ENCODE assay signal across 9 mouse cellular contexts in the genomic region with DNA sequence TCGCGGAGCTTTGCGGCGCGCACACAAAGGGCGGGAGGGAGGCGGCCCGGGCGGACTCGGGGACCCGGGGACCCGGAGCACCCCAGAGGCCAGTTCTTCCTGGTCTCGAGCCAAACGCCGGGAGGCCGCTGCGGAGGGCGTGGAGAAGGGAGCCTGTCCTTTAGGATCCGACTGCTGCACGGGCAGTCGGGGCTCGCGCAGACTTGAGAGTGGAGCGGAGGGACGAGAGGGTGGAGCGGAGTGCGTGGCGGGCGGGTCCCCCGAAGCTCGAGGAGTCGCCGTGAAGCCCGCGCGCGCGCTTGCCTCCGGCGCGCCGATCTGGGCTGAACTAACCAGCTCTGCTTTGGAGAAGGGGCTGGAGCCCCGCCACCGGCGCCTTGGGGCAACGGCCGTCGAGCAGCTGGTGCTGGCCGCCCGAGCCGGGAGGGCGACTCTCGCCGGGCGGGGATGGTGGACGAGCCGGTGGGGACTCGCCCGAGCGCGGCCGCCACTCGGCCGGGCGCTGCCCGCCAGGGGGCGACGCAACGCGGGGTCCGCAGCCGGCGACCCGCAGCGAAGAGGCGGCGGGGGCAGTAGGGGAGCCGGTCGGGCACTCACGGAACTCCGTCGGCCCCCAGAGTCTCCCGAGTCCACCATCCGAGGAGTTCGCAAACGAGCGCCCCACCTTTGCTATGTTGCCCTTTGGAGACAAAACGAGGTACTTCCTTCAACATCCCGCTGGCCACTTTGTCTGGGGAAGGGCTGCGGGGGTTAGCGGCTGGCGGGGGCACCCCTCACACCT. TPM values are rescaled to one million over a fixed set of nuclear protein-coding genes. Genes with fewer than 3 reads are reported as not detected.
DNase-seq lines count a peak whose midpoint lies in the region; ATAC-seq and TF ChIP-seq lines count a peak whose summit lies in the region.
"Had no signal": no experiment of that assay in that cellular context is flagged by ENCODE, and none has a peak within 500 bp of the region (broad histone marks: within the 10 kb centered on the region; RNA-seq: fewer than 3 reads in every experiment).

No protein-coding gene starts in this region.

- peak; percentile 61 for TF ChIP-seq POLR2A in embryonic fibroblast, embryonic 13.5 days (IDR thresholded peaks at IDR 0.05; ENCODE audit: low read depth, low read length)

- ATAC-seq in heart, embryonic 13.5 days (ENCODE audit: extremely low read depth, insufficient number of reproducible peaks, low FRiP score, low TSS enrichment), result peak; percentile 56; the same call in 1 of the 2 replicates
- ATAC-seq in kidney, embryonic 16.5 days (ENCODE audit: low FRiP score, low TSS enrichment), result peak; percentile 83
- peak; percentile 51 for ATAC-seq in liver, embryonic 14.5 days (ENCODE audit: insufficient read depth)
- peak; percentile 65 for ATAC-seq in stomach, embryonic 14.5 days (ENCODE audit: insufficient number of reproducible peaks, insufficient read depth, low FRiP score, low read depth)

- no peaks in the 10 kb centered on the region for H3K9me3 ChIP-seq in heart, embryonic 13.5 days
- no peaks in the 10 kb centered on the region for H3K9me3 ChIP-seq in kidney, embryonic 16.5 days (ENCODE audit: low read length)
- no peaks in the 10 kb centered on the region for H3K9me3 ChIP-seq in liver, embryonic 14.5 days (ENCODE audit: control insufficient read depth, low read length)
- no peaks in the 10 kb centered on the region for H3K9me3 ChIP-seq in stomach, embryonic 14.5 days (ENCODE audit: control insufficient read depth, low read depth, low read length)

- TF ChIP-seq CTCF in embryonic fibroblast, embryonic 13.5 days (IDR thresholded peaks at IDR 0.05; ENCODE audit: borderline replicate concordance, insufficient read depth, low read length), result peak; percentile 32; the same call in 1 of the 2 replicates
- no peak for TF ChIP-seq CTCF in liver, embryonic 14.5 days (IDR thresholded peaks at IDR 0.05; ENCODE audit: low read depth)

- H3K27ac ChIP-seq in embryonic fibroblast, embryonic 13.5 days (ENCODE audit: insufficient read depth, low read length), result peak overlapping the region; percentile 60
- H3K27ac ChIP-seq in heart, embryonic 13.5 days (replicated peaks), result peak overlapping the region; percentile 87
- peak overlapping the region; percentile 94 for H3K27ac ChIP-seq in kidney, embryonic 16.5 days (ENCODE audit: low read length)
- H3K27ac ChIP-seq in liver, embryonic 14.5 days, result no peak overlapping the region
- peak overlapping the region; percentile 100 for H3K27ac ChIP-seq in stomach, embryonic 14.5 days (ENCODE audit: low read length)

- no peak for TF ChIP-seq EP300 in liver, embryonic 14.5 days (IDR thresholded peaks at IDR 0.05; ENCODE audit: low read depth)

- peak overlapping the region; percentile 84 for H3K9ac ChIP-seq in heart, embryonic 13.5 days
- peak overlapping the region; percentile 87 for H3K9ac ChIP-seq in kidney, embryonic 16.5 days (replicated peaks; ENCODE audit: low read length)
- peak overlapping the region; percentile 9; the same call in 1 of the 2 replicates for H3K9ac ChIP-seq in liver, embryonic 14.5 days (replicated peaks)
- H3K9ac ChIP-seq in stomach, embryonic 14.5 days (replicated peaks; ENCODE audit: low read depth, low read length), result peak overlapping the region; percentile 89

- peak; percentile 17 for DNase-seq in layer of hippocampus, adult 11-12 months (ENCODE audit: low spot score)
- DNase-seq in layer of hippocampus, adult 9-11 months, result no peak
- no peak for DNase-seq in liver, embryonic 14.5 days (ENCODE audit: low read depth in 3 of 3, low spot score in 3 of 3)
- peak; percentile 29 to 31 for DNase-seq in natural killer cell, adult 2 months (ENCODE audit: low spot score in 2 of 2)

- peak overlapping the region; percentile 80 for H3K4me2 ChIP-seq in heart, embryonic 13.5 days
- H3K4me2 ChIP-seq in kidney, embryonic 16.5 days (replicated peaks; ENCODE audit: low read depth, low read length), result peak overlapping the region; percentile 85
- peak overlapping the region; percentile 73 for H3K4me2 ChIP-seq in liver, embryonic 14.5 days (ENCODE audit: low read depth)
- H3K4me2 ChIP-seq in stomach, embryonic 14.5 days (replicated peaks; ENCODE audit: low read depth, low read length), result peak overlapping the region; percentile 45

- H3K27me3 ChIP-seq in heart, embryonic 13.5 days (replicated peaks), result no peaks in the 10 kb centered on the region
- H3K27me3 ChIP-seq in kidney, embryonic 16.5 days (ENCODE audit: insufficient read depth, low read length), result no peaks in the 10 kb centered on the region
- peaks cover 20% of the 10 kb centered on the region for H3K27me3 ChIP-seq in liver, embryonic 14.5 days (ENCODE audit: control insufficient read depth, insufficient read depth, low read length)
- no peaks in the 10 kb centered on the region for H3K27me3 ChIP-seq in stomach, embryonic 14.5 days (ENCODE audit: control insufficient read depth, insufficient read depth, low read length)
- H3K27me3 ChIP-seq: CH12.LX had no signal

- H3K4me1 ChIP-seq in embryonic fibroblast, embryonic 13.5 days (ENCODE audit: control insufficient read depth, insufficient read depth, low read length), result no peaks in the 10 kb centered on the region
- H3K4me1 ChIP-seq in heart, embryonic 13.5 days, result peaks cover 10% of the 10 kb centered on the region
- H3K4me1 ChIP-seq in kidney, embryonic 16.5 days (ENCODE audit: insufficient read depth, low read length), result peaks cover 7% of the 10 kb centered on the region; the same call in 1 of the 2 replicates
- no peaks in the 10 kb centered on the region for H3K4me1 ChIP-seq in liver, embryonic 14.5 days (replicated peaks; ENCODE audit: control insufficient read depth in 2 of 2, insufficient read depth in 2 of 2, low read length in 1 of 2)
- H3K4me1 ChIP-seq in stomach, embryonic 14.5 days (ENCODE audit: control insufficient read depth, insufficient read depth, low read length), result 0 out of 2 replicates have a peak, but pooled peaks cover 2% of the 10 kb centered on the region

- H3K36me3 ChIP-seq in heart, embryonic 13.5 days, result no peaks in the 10 kb centered on the region
- H3K36me3 ChIP-seq in kidney, embryonic 16.5 days (ENCODE audit: insufficient read depth, low read length), result no peaks in the 10 kb centered on the region
- H3K36me3 ChIP-seq in liver, embryonic 14.5 days (replicated peaks; ENCODE audit: control insufficient read depth, insufficient read depth, low read depth), result no peaks in the 10 kb centered on the region
- H3K36me3 ChIP-seq in stomach, embryonic 14.5 days (ENCODE audit: control insufficient read depth, insufficient read depth, low read length), result no peaks in the 10 kb centered on the region

- H3K4me3 ChIP-seq in embryonic fibroblast, embryonic 13.5 days (ENCODE audit: insufficient read depth, low read length), result peak overlapping the region; percentile 53
- H3K4me3 ChIP-seq in heart, embryonic 13.5 days, result peak overlapping the region; percentile 83
- peak overlapping the region; percentile 80 for H3K4me3 ChIP-seq in kidney, embryonic 16.5 days (ENCODE audit: low read length)
- peak overlapping the region; percentile 52 to 58 for H3K4me3 ChIP-seq in liver, embryonic 14.5 days (ENCODE audit: insufficient read depth in 1 of 2, low read depth in 2 of 2, low read length in 2 of 2)
- H3K4me3 ChIP-seq in stomach, embryonic 14.5 days (ENCODE audit: low read depth, low read length), result peak overlapping the region; percentile 87

- under 1% methylated on average over 88 of the region's 92 CpGs for WGBS in heart, embryonic 13.5 days
- WGBS in kidney, embryonic 16.5 days, result under 1% methylated on average over 75 of the region's 92 CpGs
- WGBS in liver, embryonic 14.5 days (ENCODE audit: insufficient replicate concordance), result under 1% methylated on average over 89 of the region's 92 CpGs
- under 1% methylated on average over 92 of the region's 92 CpGs for WGBS in stomach, embryonic 14.5 days

RNA-seq across cellular contexts. Expression of gene Pde5a, which starts 1.4 kb away (rescaled TPM):
- 9.3 and 12.2 TPM in 2 replicates for polyA plus RNA-seq in embryonic fibroblast, embryonic 13.5 days (2011; ENCODE audit: insufficient read length, low read depth, missing spikeins)
- polyA plus RNA-seq in heart, embryonic 13.5 days (2015; fragmentation: Nextera tagmentation; extraction: Ambion mirVana), result 3.0 and 3.2 TPM in 2 replicates
- polyA plus RNA-seq in kidney, embryonic 16.5 days (2015; fragmentation: Nextera tagmentation; extraction: Ambion mirVana), result 3.5 TPM in 2 replicates
- 1.1 and 1.5 TPM in 2 replicates for polyA plus RNA-seq in liver, embryonic 14.5 days (2012; rRNA removed)
- polyA plus RNA-seq in liver, embryonic 14.5 days (2014; fragmentation: Nextera tagmentation; extraction: Ambion mirVana), result 1.0 and 1.8 TPM in 2 replicates
- 56.3 and 60.0 TPM in 2 replicates for polyA plus RNA-seq in stomach, embryonic 14.5 days (2014; fragmentation: Nextera tagmentation; extraction: Ambion mirVana)

Comparison
In these comparisons a context has a peak if more than half of its experiments do, and no peak if none do; other contexts are left out.
1. DNase-seq: peak in layer of hippocampus, adult 11-12 months (single experiment) and natural killer cell, adult 2 months (2 of 2); none in layer of hippocampus, adult 9-11 months (single experiment) and liver, embryonic 14.5 days (0 of 3).
2. H3K9ac ChIP-seq: peak in every context shown above with its lines; median percentile 89 in stomach, embryonic 14.5 days; 87 in kidney, embryonic 16.5 days; 84 in heart, embryonic 13.5 days; 9 in liver, embryonic 14.5 days.
3. Peak in every context shown above with its lines, with median percentiles within 50 percentile points of each other: H3K4me3 ChIP-seq, ATAC-seq and H3K4me2 ChIP-seq.